Mouse (Mus musculus): ENCODE measurements around the gene 4931414P19Rik. TPM values are rescaled to one million over a fixed set of nuclear protein-coding genes. Genes with fewer than 3 reads are reported as not detected.
A peak's percentile ranks its signal among the peaks of the same experiment; 100 is the strongest.

The 4931414P19Rik gene
- polyA plus RNA-seq, 1 experiment from 2014 or later = 3.1 TPM

- Histone ChIP-seq H3K9ac (no peak overlapping the region), H3K27ac (peak overlapping the region; percentile 59; the same call in 1 of the 2 replicates), H3K4me3 (replicated peaks; ENCODE audit: low read length) (no peak overlapping the region), H3K27me3 (ENCODE audit: control insufficient read depth, insufficient read depth, low read length) (no peaks in the 10 kb centered on the region), H3K36me3 (replicated peaks; ENCODE audit: control insufficient read depth, insufficient read depth) (peaks cover 63% of the 10 kb centered on the region), H3K4me1 (replicated peaks; ENCODE audit: control insufficient read depth, insufficient read depth, low read length) (no peaks in the 10 kb centered on the region), H3K4me2 (replicated peaks) (no peak overlapping the region), H3K9me3 (ENCODE audit: control insufficient read depth, low read length) (no peaks in the 10 kb centered on the region)
- 53% methylated on average over 4 of the region's 4 CpGs for WGBS
- ATAC-seq (ENCODE audit: low FRiP score) (no peak), DNase-seq (ENCODE audit: low spot score) (no peak)
Observed at GRCm38 (mm10) chr14:54631240-54631599, 25.4 kb upstream of the 4931414P19Rik start.

- WGBS = 69% methylated on average over 11 of the region's 11 CpGs
- Histone ChIP-seq H3K4me1 (replicated peaks; ENCODE audit: control insufficient read depth, insufficient read depth, low read length) (no peaks in the 10 kb centered on the region), H3K9ac (no peak overlapping the region), H3K4me3 (replicated peaks; ENCODE audit: low read length) (no peak overlapping the region), H3K9me3 (ENCODE audit: control insufficient read depth, low read length) (no peaks in the 10 kb centered on the region), H3K4me2 (replicated peaks) (no peak overlapping the region), H3K36me3 (replicated peaks; ENCODE audit: control insufficient read depth, insufficient read depth) (peaks cover 57% of the 10 kb centered on the region), H3K27ac (peak overlapping the region; percentile 59; the same call in 1 of the 2 replicates), H3K27me3 (ENCODE audit: control insufficient read depth, insufficient read depth, low read length) (no peaks in the 10 kb centered on the region)
- DNase-seq (ENCODE audit: low spot score) (no peak), ATAC-seq (ENCODE audit: low FRiP score) (peak; percentile 40)
Observed at GRCm38 (mm10) chr14:54630583-54631239, 24.9 kb upstream of the 4931414P19Rik start.

GRCm38 (mm10) chr14:54629797-54630196, 24.0 kb upstream of the 4931414P19Rik start:
- Histone ChIP-seq H3K36me3 (replicated peaks; ENCODE audit: control insufficient read depth, insufficient read depth) (peaks cover 51% of the 10 kb centered on the region), H3K9ac (no peak overlapping the region), H3K9me3 (ENCODE audit: control insufficient read depth, low read length) (no peaks in the 10 kb centered on the region), H3K27me3 (ENCODE audit: control insufficient read depth, insufficient read depth, low read length) (no peaks in the 10 kb centered on the region), H3K4me1 (replicated peaks; ENCODE audit: control insufficient read depth, insufficient read depth, low read length) (no peaks in the 10 kb centered on the region), H3K4me3 (replicated peaks; ENCODE audit: low read length) (no peak overlapping the region), H3K4me2 (replicated peaks) (no peak overlapping the region), H3K27ac (no peak overlapping the region)
- no peak for DNase-seq (ENCODE audit: low spot score)
- 93% methylated on average over 2 of the region's 2 CpGs for WGBS
- no peak for ATAC-seq (ENCODE audit: low FRiP score)

- no peak overlapping the region for H3K9ac ChIP-seq
- H3K27ac ChIP-seq = no peak overlapping the region
- H3K9me3 ChIP-seq (ENCODE audit: control insufficient read depth, low read length) = no peaks in the 10 kb centered on the region
- H3K4me2 ChIP-seq (replicated peaks) = no peak overlapping the region
- ATAC-seq (ENCODE audit: low FRiP score) (no peak), DNase-seq (ENCODE audit: low spot score) (no peak)
- H3K4me1 ChIP-seq (replicated peaks; ENCODE audit: control insufficient read depth, insufficient read depth, low read length) = no peaks in the 10 kb centered on the region
- no peak overlapping the region for H3K4me3 ChIP-seq (replicated peaks; ENCODE audit: low read length)
- H3K27me3 ChIP-seq (ENCODE audit: control insufficient read depth, insufficient read depth, low read length) = no peaks in the 10 kb centered on the region
- H3K36me3 ChIP-seq (replicated peaks; ENCODE audit: control insufficient read depth, insufficient read depth) = peaks cover 36% of the 10 kb centered on the region
- WGBS = 68% methylated on average over 5 of the region's 5 CpGs
Observed at GRCm38 (mm10) chr14:54628103-54628502, 22.3 kb upstream of the 4931414P19Rik start.

- H3K36me3 ChIP-seq (replicated peaks; ENCODE audit: control insufficient read depth, insufficient read depth) = 0 out of 2 replicates have a peak, but pooled peaks cover 5% of the 10 kb centered on the region
- ATAC-seq (ENCODE audit: low FRiP score) = no peak
- H3K4me3 ChIP-seq (replicated peaks; ENCODE audit: low read length) = no peak overlapping the region
- no peak for DNase-seq (ENCODE audit: low spot score)
- H3K4me2 ChIP-seq (replicated peaks) = no peak overlapping the region
- H3K4me1 ChIP-seq (replicated peaks; ENCODE audit: control insufficient read depth, insufficient read depth, low read length) = no peaks in the 10 kb centered on the region
- no peaks in the 10 kb centered on the region for H3K27me3 ChIP-seq (ENCODE audit: control insufficient read depth, insufficient read depth, low read length)
- no peak overlapping the region for H3K9ac ChIP-seq
- no peaks in the 10 kb centered on the region for H3K9me3 ChIP-seq (ENCODE audit: control insufficient read depth, low read length)
- H3K27ac ChIP-seq = no peak overlapping the region
- 66% methylated on average over 10 of the region's 10 CpGs for WGBS
Observed at GRCm38 (mm10) chr14:54624976-54625375, 19.2 kb upstream of the 4931414P19Rik start.

GRCm38 (mm10) chr14:54623334-54623733, 17.5 kb upstream of the 4931414P19Rik start:
- Histone ChIP-seq H3K4me3 (replicated peaks; ENCODE audit: low read length) (no peak overlapping the region), H3K27ac (no peak overlapping the region), H3K27me3 (ENCODE audit: control insufficient read depth, insufficient read depth, low read length) (no peaks in the 10 kb centered on the region), H3K36me3 (replicated peaks; ENCODE audit: control insufficient read depth, insufficient read depth) (no peaks in the 10 kb centered on the region), H3K4me1 (replicated peaks; ENCODE audit: control insufficient read depth, insufficient read depth, low read length) (no peaks in the 10 kb centered on the region), H3K4me2 (replicated peaks) (no peak overlapping the region), H3K9me3 (ENCODE audit: control insufficient read depth, low read length) (no peaks in the 10 kb centered on the region), H3K9ac (no peak overlapping the region)
- no peak for DNase-seq (ENCODE audit: low spot score)
- 90% methylated on average over 6 of the region's 6 CpGs for WGBS
- no peak for ATAC-seq (ENCODE audit: low FRiP score)

- Histone ChIP-seq H3K4me2 (replicated peaks) (no peak within 1 kb of the TSS), H3K9ac (no peak within 1 kb of the TSS), H3K27me3 (ENCODE audit: control insufficient read depth, insufficient read depth, low read length) (no peaks in the 10 kb centered on the region), H3K4me3 (replicated peaks; ENCODE audit: low read length) (no peak within 1 kb of the TSS), H3K27ac (no peak within 1 kb of the TSS), H3K4me1 (replicated peaks; ENCODE audit: control insufficient read depth, insufficient read depth, low read length) (peaks cover 11% of the 10 kb centered on the region; the same call in 1 of the 2 replicates), H3K36me3 (replicated peaks; ENCODE audit: control insufficient read depth, insufficient read depth) (0 out of 2 replicates have a peak, but pooled peaks cover 4% of the 10 kb centered on the region), H3K9me3 (ENCODE audit: control insufficient read depth, low read length) (no peaks in the 10 kb centered on the region)
- DNase-seq (ENCODE audit: low spot score) = no peak
- no peak for ATAC-seq (ENCODE audit: low FRiP score)
- WGBS = 88% methylated on average over 1 of the region's 1 CpGs
Observed at GRCm38 (mm10) chr14:54621133-54621532, 15.3 kb upstream of the 4931414P19Rik start, which contains the start of gene Psmb11. Gene Psmb11 (plus strand): TSS chr14:54621433.

- under 1% methylated on average over 25 of the region's 25 CpGs for WGBS
- peak; percentile 89 for DNase-seq (ENCODE audit: low spot score)
Observed at GRCm38 (mm10) chr14:54617897-54618365, 12.1 kb upstream of the 4931414P19Rik start, which contains the start of gene Psmb5. Gene Psmb5 (minus strand): TSS chr14:54618022.

GRCm38 (mm10) chr14:54617152-54617896, 11.5 kb upstream of the 4931414P19Rik start:
- ATAC-seq (ENCODE audit: low FRiP score) = peak; percentile 70
- 2% methylated on average over 38 of the region's 38 CpGs for WGBS
- Histone ChIP-seq H3K4me2 (replicated peaks) (peak overlapping the region; percentile 71), H3K4me1 (replicated peaks; ENCODE audit: control insufficient read depth, insufficient read depth, low read length) (peaks cover 13% of the 10 kb centered on the region; the same call in 1 of the 2 replicates), H3K9me3 (ENCODE audit: control insufficient read depth, low read length) (no peaks in the 10 kb centered on the region), H3K27me3 (ENCODE audit: control insufficient read depth, insufficient read depth, low read length) (no peaks in the 10 kb centered on the region), H3K9ac (peak overlapping the region; percentile 88), H3K36me3 (replicated peaks; ENCODE audit: control insufficient read depth, insufficient read depth) (peaks cover 37% of the 10 kb centered on the region), H3K27ac (peak overlapping the region; percentile 83), H3K4me3 (replicated peaks; ENCODE audit: low read length) (peak overlapping the region; percentile 66)
- DNase-seq (ENCODE audit: low spot score) = no peak

More at GRCm38 (mm10) chr14:54617897-54618365, 12.1 kb upstream of the 4931414P19Rik start, which contains the start of gene Psmb5:
- Histone ChIP-seq H3K4me3 (replicated peaks; ENCODE audit: low read length) (peak within 1 kb of the TSS; percentile 66), H3K27me3 (ENCODE audit: control insufficient read depth, insufficient read depth, low read length) (no peaks in the 10 kb centered on the region), H3K9me3 (ENCODE audit: control insufficient read depth, low read length) (no peaks in the 10 kb centered on the region), H3K4me1 (replicated peaks; ENCODE audit: control insufficient read depth, insufficient read depth, low read length) (peaks cover 13% of the 10 kb centered on the region; the same call in 1 of the 2 replicates), H3K4me2 (replicated peaks) (peak within 1 kb of the TSS; percentile 71), H3K9ac (peak within 1 kb of the TSS; percentile 88), H3K27ac (peak within 1 kb of the TSS; percentile 83), H3K36me3 (replicated peaks; ENCODE audit: control insufficient read depth, insufficient read depth) (peaks cover 31% of the 10 kb centered on the region)
- ATAC-seq (ENCODE audit: low FRiP score) = peak; percentile 92

Measured in hindbrain, embryonic 14.5 days (tissue).